Mouse (Mus musculus): ENCODE measurements around the gene Abca13. TPM values are rescaled to one million over a fixed set of nuclear protein-coding genes. Genes with fewer than 3 reads are reported as not detected.

Abca13 gene
- polyA plus RNA-seq, 2 experiments: 0.10 to 0.11 TPM

GRCm38 (mm10) chr11:9609075-9609474 is 417.3 kb downstream of the Abca13 start:
- Histone ChIP-seq H3K4me1 (replicated peaks; ENCODE audit: control insufficient read depth in 2 of 2, insufficient read depth in 2 of 2, low read length in 1 of 2) (no peaks in the 10 kb centered on the region), H3K4me2 (ENCODE audit: low read depth) (no peak overlapping the region), H3K4me3 (ENCODE audit: insufficient read depth in 1 of 2, low read depth in 2 of 2, low read length in 2 of 2) (no peak overlapping the region), H3K36me3 (replicated peaks; ENCODE audit: control insufficient read depth, insufficient read depth, low read depth) (no peaks in the 10 kb centered on the region), H3K9ac (replicated peaks) (no peak overlapping the region), H3K9me3 (ENCODE audit: control insufficient read depth, low read length) (no peaks in the 10 kb centered on the region), H3K27ac (no peak overlapping the region), H3K27me3 (ENCODE audit: control insufficient read depth, insufficient read depth, low read length) (no peaks in the 10 kb centered on the region)
- no peak for ATAC-seq (ENCODE audit: insufficient read depth)
- DNase-seq (ENCODE audit: low read depth in 3 of 3, low spot score in 3 of 3): no peak
- TF ChIP-seq EP300 (IDR thresholded peaks at IDR 0.05; ENCODE audit: low read depth) (no peak), CTCF (IDR thresholded peaks at IDR 0.05; ENCODE audit: low read depth) (no peak)
- WGBS (ENCODE audit: insufficient replicate concordance): 39% methylated on average over 3 of the region's 3 CpGs

- Histone ChIP-seq H3K9me3 (ENCODE audit: control insufficient read depth, low read length) (no peaks in the 10 kb centered on the region), H3K9ac (replicated peaks) (no peak overlapping the region), H3K27me3 (ENCODE audit: control insufficient read depth, insufficient read depth, low read length) (no peaks in the 10 kb centered on the region), H3K36me3 (replicated peaks; ENCODE audit: control insufficient read depth, insufficient read depth, low read depth) (no peaks in the 10 kb centered on the region), H3K27ac (no peak overlapping the region), H3K4me1 (replicated peaks; ENCODE audit: control insufficient read depth in 2 of 2, insufficient read depth in 2 of 2, low read length in 1 of 2) (no peaks in the 10 kb centered on the region), H3K4me3 (ENCODE audit: insufficient read depth in 1 of 2, low read depth in 2 of 2, low read length in 2 of 2) (no peak overlapping the region), H3K4me2 (ENCODE audit: low read depth) (no peak overlapping the region)
- TF ChIP-seq EP300 (IDR thresholded peaks at IDR 0.05; ENCODE audit: low read depth): no peak
- TF ChIP-seq CTCF (IDR thresholded peaks at IDR 0.05; ENCODE audit: low read depth): no peak
- DNase-seq (ENCODE audit: low read depth in 3 of 3, low spot score in 3 of 3): no peak
- 35% methylated on average over 2 of the region's 2 CpGs for WGBS (ENCODE audit: insufficient replicate concordance)
- ATAC-seq (ENCODE audit: insufficient read depth): no peak
These were observed 424.4 kb downstream of the Abca13 start for GRCm38 (mm10) chr11:9616133-9616532.

GRCm38 (mm10) chr11:9616665-9617064 is 424.9 kb downstream of the Abca13 start:
- Histone ChIP-seq H3K27ac (no peak overlapping the region), H3K4me1 (replicated peaks; ENCODE audit: control insufficient read depth in 2 of 2, insufficient read depth in 2 of 2, low read length in 1 of 2) (no peaks in the 10 kb centered on the region), H3K9me3 (ENCODE audit: control insufficient read depth, low read length) (no peaks in the 10 kb centered on the region), H3K4me3 (ENCODE audit: insufficient read depth in 1 of 2, low read depth in 2 of 2, low read length in 2 of 2) (no peak overlapping the region), H3K36me3 (replicated peaks; ENCODE audit: control insufficient read depth, insufficient read depth, low read depth) (no peaks in the 10 kb centered on the region), H3K27me3 (ENCODE audit: control insufficient read depth, insufficient read depth, low read length) (no peaks in the 10 kb centered on the region), H3K4me2 (ENCODE audit: low read depth) (no peak overlapping the region), H3K9ac (replicated peaks) (no peak overlapping the region)
- DNase-seq (ENCODE audit: low read depth in 3 of 3, low spot score in 3 of 3): no peak
- 67% methylated on average over 1 of the region's 1 CpGs for WGBS (ENCODE audit: insufficient replicate concordance)
- ATAC-seq (ENCODE audit: insufficient read depth): no peak
- TF ChIP-seq EP300 (IDR thresholded peaks at IDR 0.05; ENCODE audit: low read depth) (no peak), CTCF (IDR thresholded peaks at IDR 0.05; ENCODE audit: low read depth) (no peak)

- no peaks in the 10 kb centered on the region for H3K36me3 ChIP-seq (replicated peaks; ENCODE audit: control insufficient read depth, insufficient read depth, low read depth)
- DNase-seq (ENCODE audit: low read depth in 3 of 3, low spot score in 3 of 3) (no peak), ATAC-seq (ENCODE audit: insufficient read depth) (no peak)
- no peak overlapping the region for H3K9ac ChIP-seq (replicated peaks)
- no peaks in the 10 kb centered on the region for H3K9me3 ChIP-seq (ENCODE audit: control insufficient read depth, low read length)
- H3K4me1 ChIP-seq (replicated peaks; ENCODE audit: control insufficient read depth in 2 of 2, insufficient read depth in 2 of 2, low read length in 1 of 2): no peaks in the 10 kb centered on the region
- H3K4me3 ChIP-seq (ENCODE audit: insufficient read depth in 1 of 2, low read depth in 2 of 2, low read length in 2 of 2): no peak overlapping the region
- H3K27me3 ChIP-seq (ENCODE audit: control insufficient read depth, insufficient read depth, low read length): no peaks in the 10 kb centered on the region
- no peak for TF ChIP-seq CTCF (IDR thresholded peaks at IDR 0.05; ENCODE audit: low read depth)
- no peak for TF ChIP-seq EP300 (IDR thresholded peaks at IDR 0.05; ENCODE audit: low read depth)
- no peak overlapping the region for H3K4me2 ChIP-seq (ENCODE audit: low read depth)
- 42% methylated on average over 1 of the region's 1 CpGs for WGBS (ENCODE audit: insufficient replicate concordance)
- no peak overlapping the region for H3K27ac ChIP-seq
These were observed 428.2 kb downstream of the Abca13 start for GRCm38 (mm10) chr11:9619986-9620385.

- Histone ChIP-seq H3K36me3 (replicated peaks; ENCODE audit: control insufficient read depth, insufficient read depth, low read depth) (no peaks in the 10 kb centered on the region), H3K27ac (no peak overlapping the region), H3K9ac (replicated peaks) (no peak overlapping the region), H3K4me2 (ENCODE audit: low read depth) (no peak overlapping the region), H3K9me3 (ENCODE audit: control insufficient read depth, low read length) (no peaks in the 10 kb centered on the region), H3K4me1 (replicated peaks; ENCODE audit: control insufficient read depth in 2 of 2, insufficient read depth in 2 of 2, low read length in 1 of 2) (no peaks in the 10 kb centered on the region), H3K4me3 (ENCODE audit: insufficient read depth in 1 of 2, low read depth in 2 of 2, low read length in 2 of 2) (no peak overlapping the region), H3K27me3 (ENCODE audit: control insufficient read depth, insufficient read depth, low read length) (no peaks in the 10 kb centered on the region)
- WGBS (ENCODE audit: insufficient replicate concordance): 53% methylated on average over 2 of the region's 2 CpGs
- ATAC-seq (ENCODE audit: insufficient read depth): no peak
- TF ChIP-seq CTCF (IDR thresholded peaks at IDR 0.05; ENCODE audit: low read depth): no peak
- no peak for TF ChIP-seq EP300 (IDR thresholded peaks at IDR 0.05; ENCODE audit: low read depth)
- DNase-seq (ENCODE audit: low read depth in 3 of 3, low spot score in 3 of 3): no peak
These were observed 431.1 kb downstream of the Abca13 start for GRCm38 (mm10) chr11:9622888-9623287.

Measured in liver, embryonic 14.5 days (tissue).